Mouse (Mus musculus): Measurements from ENCODE around the gene Spata5. TPM values are rescaled to one million over a fixed set of nuclear protein-coding genes. Genes with fewer than 3 reads are reported as not detected.

The Spata5 gene
- polyA plus RNA-seq, 1 experiment from 2014 or later, result 32.4 TPM

- Histone ChIP-seq H3K9me3 (ENCODE audit: control insufficient read depth, low read length) (no peaks in the 10 kb centered on the region), H3K4me1 (ENCODE audit: control insufficient read depth, insufficient read depth, low read length) (no peaks in the 10 kb centered on the region), H3K9ac (replicated peaks; ENCODE audit: low read depth, low read length) (no peak overlapping the region), H3K36me3 (ENCODE audit: control insufficient read depth, insufficient read depth, low read length) (no peaks in the 10 kb centered on the region), H3K4me3 (ENCODE audit: low read depth, low read length) (no peak overlapping the region), H3K27me3 (ENCODE audit: control insufficient read depth, insufficient read depth, low read length) (no peaks in the 10 kb centered on the region), H3K27ac (ENCODE audit: low read depth, low read length) (no peak overlapping the region), H3K4me2 (ENCODE audit: low read depth, low read length) (no peak overlapping the region)
- 90% methylated on average over 6 of the region's 6 CpGs for WGBS
- ATAC-seq (ENCODE audit: low read depth), result no peak
Measured at GRCm38 (mm10) chr3:37387310-37387709, 32.4 kb upstream of the Spata5 start.

- no peak overlapping the region for H3K27ac ChIP-seq (ENCODE audit: low read depth, low read length)
- H3K27me3 ChIP-seq (ENCODE audit: control insufficient read depth, insufficient read depth, low read length), result no peaks in the 10 kb centered on the region
- no peak overlapping the region for H3K9ac ChIP-seq (replicated peaks; ENCODE audit: low read depth, low read length)
- no peak overlapping the region for H3K4me3 ChIP-seq (ENCODE audit: low read depth, low read length)
- H3K4me2 ChIP-seq (ENCODE audit: low read depth, low read length), result no peak overlapping the region
- WGBS, result 94% methylated on average over 5 of the region's 5 CpGs
- no peaks in the 10 kb centered on the region for H3K4me1 ChIP-seq (ENCODE audit: control insufficient read depth, insufficient read depth, low read length)
- ATAC-seq (ENCODE audit: low read depth), result no peak
- no peaks in the 10 kb centered on the region for H3K36me3 ChIP-seq (ENCODE audit: control insufficient read depth, insufficient read depth, low read length)
- H3K9me3 ChIP-seq (ENCODE audit: control insufficient read depth, low read length), result no peaks in the 10 kb centered on the region
Measured at GRCm38 (mm10) chr3:37396930-37397608, 22.6 kb upstream of the Spata5 start.

GRCm38 (mm10) chr3:37397646-37398045, 22.1 kb upstream of the Spata5 start:
- H3K9me3 ChIP-seq (ENCODE audit: control insufficient read depth, low read length), result no peaks in the 10 kb centered on the region
- H3K36me3 ChIP-seq (ENCODE audit: control insufficient read depth, insufficient read depth, low read length), result no peaks in the 10 kb centered on the region
- 84% methylated on average over 3 of the region's 3 CpGs for WGBS
- H3K4me1 ChIP-seq (ENCODE audit: control insufficient read depth, insufficient read depth, low read length), result no peaks in the 10 kb centered on the region
- H3K9ac ChIP-seq (replicated peaks; ENCODE audit: low read depth, low read length), result no peak overlapping the region
- no peak overlapping the region for H3K4me3 ChIP-seq (ENCODE audit: low read depth, low read length)
- H3K4me2 ChIP-seq (ENCODE audit: low read depth, low read length), result no peak overlapping the region
- no peak for ATAC-seq (ENCODE audit: low read depth)
- H3K27me3 ChIP-seq (ENCODE audit: control insufficient read depth, insufficient read depth, low read length), result no peaks in the 10 kb centered on the region
- no peak overlapping the region for H3K27ac ChIP-seq (ENCODE audit: low read depth, low read length)

GRCm38 (mm10) chr3:37398661-37399395, 20.9 kb upstream of the Spata5 start:
- 87% methylated on average over 7 of the region's 7 CpGs for WGBS
- Histone ChIP-seq H3K36me3 (ENCODE audit: control insufficient read depth, insufficient read depth, low read length) (no peaks in the 10 kb centered on the region), H3K9me3 (ENCODE audit: control insufficient read depth, low read length) (no peaks in the 10 kb centered on the region), H3K4me2 (ENCODE audit: low read depth, low read length) (no peak overlapping the region), H3K4me1 (ENCODE audit: control insufficient read depth, insufficient read depth, low read length) (no peaks in the 10 kb centered on the region), H3K27ac (ENCODE audit: low read depth, low read length) (no peak overlapping the region), H3K4me3 (ENCODE audit: low read depth, low read length) (no peak overlapping the region), H3K9ac (replicated peaks; ENCODE audit: low read depth, low read length) (no peak overlapping the region), H3K27me3 (ENCODE audit: control insufficient read depth, insufficient read depth, low read length) (no peaks in the 10 kb centered on the region)
- ATAC-seq (ENCODE audit: low read depth), result no peak

- ATAC-seq (ENCODE audit: low read depth), result no peak
- Histone ChIP-seq H3K4me2 (ENCODE audit: low read depth, low read length) (no peak overlapping the region), H3K9ac (replicated peaks; ENCODE audit: low read depth, low read length) (no peak overlapping the region), H3K4me1 (ENCODE audit: control insufficient read depth, insufficient read depth, low read length) (no peaks in the 10 kb centered on the region), H3K27me3 (ENCODE audit: control insufficient read depth, insufficient read depth, low read length) (no peaks in the 10 kb centered on the region), H3K36me3 (ENCODE audit: control insufficient read depth, insufficient read depth, low read length) (no peaks in the 10 kb centered on the region), H3K27ac (ENCODE audit: low read depth, low read length) (no peak overlapping the region), H3K4me3 (ENCODE audit: low read depth, low read length) (no peak overlapping the region), H3K9me3 (ENCODE audit: control insufficient read depth, low read length) (no peaks in the 10 kb centered on the region)
- 84% methylated on average over 11 of the region's 11 CpGs for WGBS
Measured at GRCm38 (mm10) chr3:37401729-37402610, 17.7 kb upstream of the Spata5 start.

- no peak for ATAC-seq (ENCODE audit: low read depth)
- Histone ChIP-seq H3K36me3 (ENCODE audit: control insufficient read depth, insufficient read depth, low read length) (no peaks in the 10 kb centered on the region), H3K27me3 (ENCODE audit: control insufficient read depth, insufficient read depth, low read length) (no peaks in the 10 kb centered on the region)
Measured at GRCm38 (mm10) chr3:37407598-37407997, 12.1 kb upstream of the Spata5 start.

GRCm38 (mm10) chr3:37413446-37413845, 6.2 kb upstream of the Spata5 start:
- no peak for ATAC-seq (ENCODE audit: low read depth)
- WGBS, result 90% methylated on average over 3 of the region's 3 CpGs
- no peak overlapping the region for H3K4me3 ChIP-seq (ENCODE audit: low read depth, low read length)
- no peak overlapping the region for H3K4me2 ChIP-seq (ENCODE audit: low read depth, low read length)
- H3K9ac ChIP-seq (replicated peaks; ENCODE audit: low read depth, low read length), result no peak overlapping the region
- no peaks in the 10 kb centered on the region for H3K36me3 ChIP-seq (ENCODE audit: control insufficient read depth, insufficient read depth, low read length)
- H3K27me3 ChIP-seq (ENCODE audit: control insufficient read depth, insufficient read depth, low read length), result no peaks in the 10 kb centered on the region
- no peak overlapping the region for H3K27ac ChIP-seq (ENCODE audit: low read depth, low read length)
- H3K4me1 ChIP-seq (ENCODE audit: control insufficient read depth, insufficient read depth, low read length), result peaks cover 3% of the 10 kb centered on the region; the same call in 1 of the 2 replicates
- H3K9me3 ChIP-seq (ENCODE audit: control insufficient read depth, low read length), result no peaks in the 10 kb centered on the region

More at GRCm38 (mm10) chr3:37407598-37407997, 12.1 kb upstream of the Spata5 start:
- no peak overlapping the region for H3K27ac ChIP-seq (ENCODE audit: low read depth, low read length)
- H3K4me2 ChIP-seq (ENCODE audit: low read depth, low read length), result no peak overlapping the region
- no peaks in the 10 kb centered on the region for H3K9me3 ChIP-seq (ENCODE audit: control insufficient read depth, low read length)
- no peaks in the 10 kb centered on the region for H3K4me1 ChIP-seq (ENCODE audit: control insufficient read depth, insufficient read depth, low read length)
- H3K9ac ChIP-seq (replicated peaks; ENCODE audit: low read depth, low read length), result no peak overlapping the region
- no peak overlapping the region for H3K4me3 ChIP-seq (ENCODE audit: low read depth, low read length)

- Histone ChIP-seq H3K9ac (replicated peaks; ENCODE audit: low read depth, low read length) (no peak overlapping the region), H3K4me1 (ENCODE audit: control insufficient read depth, insufficient read depth, low read length) (peaks cover 7% of the 10 kb centered on the region; the same call in 1 of the 2 replicates), H3K27me3 (ENCODE audit: control insufficient read depth, insufficient read depth, low read length) (no peaks in the 10 kb centered on the region), H3K36me3 (ENCODE audit: control insufficient read depth, insufficient read depth, low read length) (no peaks in the 10 kb centered on the region), H3K9me3 (ENCODE audit: control insufficient read depth, low read length) (no peaks in the 10 kb centered on the region), H3K27ac (ENCODE audit: low read depth, low read length) (no peak overlapping the region), H3K4me2 (ENCODE audit: low read depth, low read length) (no peak overlapping the region), H3K4me3 (ENCODE audit: low read depth, low read length) (no peak overlapping the region)
- ATAC-seq (ENCODE audit: low read depth), result no peak
- 55% methylated on average over 14 of the region's 14 CpGs for WGBS
Measured at GRCm38 (mm10) chr3:37414413-37414960, 5.2 kb upstream of the Spata5 start.
